Mouse (Mus musculus) skeletal muscle tissue, postnatal 0 days (tissue): Measurements from ENCODE around the gene Alk. TPM values are rescaled to one million over a fixed set of nuclear protein-coding genes. Genes with fewer than 3 reads are reported as not detected.

Experiments
- polyA plus RNA-seq: library from polyadenylated mRNA; unstranded; fragments of >200 nt; fragmentation: Nextera tagmentation; extraction: Ambion mirVana; gene quantifications from 2 replicates; pipeline ENCODE4 v1.2.1, GENCODE M21; 2015

Alk gene
- 0.09 TPM in 1 of 2 replicates, not detected in the other for polyA plus RNA-seq

DNA sequence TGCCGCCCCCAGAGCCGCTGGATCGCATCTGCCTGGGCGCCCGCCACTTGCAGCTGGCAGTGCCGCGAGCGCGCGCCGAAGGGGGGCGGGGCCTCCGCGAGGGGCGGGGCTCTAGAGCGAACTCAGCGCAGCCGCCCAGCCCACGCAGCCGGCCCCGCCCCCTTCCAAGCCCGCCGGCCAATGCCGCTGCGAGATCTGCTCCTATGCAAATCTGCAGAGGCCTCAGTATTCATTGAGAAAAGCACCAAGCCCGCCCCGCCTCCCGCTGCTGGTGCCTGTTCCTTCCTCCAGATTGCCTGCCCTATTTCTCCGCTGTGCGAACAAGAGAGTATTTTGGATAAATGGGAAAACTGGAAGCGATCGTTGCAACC, at the start of gene Alk:
Gene Alk (minus strand): TSS at position 18 of the 371 bp plus-strand sequence.

Other genes starting within 250 kb of the Alk start
- gene Ypel5, start 231.8 kb upstream of the Alk start, polyA plus RNA-seq: 39.9 and 50.2 TPM in 2 replicates